Mouse (Mus musculus): Measurements from ENCODE around the gene Spata22. TPM values are rescaled to one million over a fixed set of nuclear protein-coding genes. Genes with fewer than 3 reads are reported as not detected.

The Spata22 gene
- not detected for polyA plus RNA-seq (2015; fragmentation: Illumina TruSeq; extraction: RNeasy Lipid Tissue Mini Kit (QIAGEN cat#74804); ENCODE audit: low read depth, low replicate concordance)

GRCm38 (mm10) chr11:73329442-73329841 is at the start of gene Spata22, which contains the start of the genes Aspa and Gm49340:
Spata22 (plus strand) TSS chr11:73329741.
Aspa (minus strand) TSS chr11:73329596.
Gm49340 (plus strand) TSS chr11:73329741.

GRCm38 (mm10) chr11:73350483-73350882 is 20.9 kb downstream of the Spata22 start, which contains the start of gene Olfr20:
Olfr20 (plus strand) TSS chr11:73350783.

GRCm38 (mm10) chr11:73370946-73371345 is 41.4 kb downstream of the Spata22 start, which contains the start of gene Olfr376:
Olfr376 (plus strand) TSS chr11:73371246.

Other genes starting within 250 kb of the Spata22 start
- 0.22 TPM for gene Itgae, start 239.2 kb upstream of the Spata22 start, polyA plus RNA-seq (2015; fragmentation: Illumina TruSeq; extraction: RNeasy Lipid Tissue Mini Kit (QIAGEN cat#74804); ENCODE audit: low read depth, low replicate concordance)
- 0.15 TPM for gene Haspin, start 191.4 kb upstream of the Spata22 start, polyA plus RNA-seq (2015; fragmentation: Illumina TruSeq; extraction: RNeasy Lipid Tissue Mini Kit (QIAGEN cat#74804); ENCODE audit: low read depth, low replicate concordance)
- gene P2rx5, start 169.3 kb upstream of the Spata22 start, polyA plus RNA-seq (2015; fragmentation: Illumina TruSeq; extraction: RNeasy Lipid Tissue Mini Kit (QIAGEN cat#74804); ENCODE audit: low read depth, low replicate concordance): 1.4 TPM
- 66.8 TPM for gene Emc6, start 152.7 kb upstream of the Spata22 start, polyA plus RNA-seq (2015; fragmentation: Illumina TruSeq; extraction: RNeasy Lipid Tissue Mini Kit (QIAGEN cat#74804); ENCODE audit: low read depth, low replicate concordance)
- 17.3 TPM for gene Tax1bp3, start 152.7 kb upstream of the Spata22 start, polyA plus RNA-seq (2015; fragmentation: Illumina TruSeq; extraction: RNeasy Lipid Tissue Mini Kit (QIAGEN cat#74804); ENCODE audit: low read depth, low replicate concordance)
- 14.1 TPM for gene Ctns, start 130.7 kb upstream of the Spata22 start, polyA plus RNA-seq (2015; fragmentation: Illumina TruSeq; extraction: RNeasy Lipid Tissue Mini Kit (QIAGEN cat#74804); ENCODE audit: low read depth, low replicate concordance)
- gene Shpk, start 130.3 kb upstream of the Spata22 start, polyA plus RNA-seq (2015; fragmentation: Illumina TruSeq; extraction: RNeasy Lipid Tissue Mini Kit (QIAGEN cat#74804); ENCODE audit: low read depth, low replicate concordance): 3.3 TPM
- 0.21 TPM for gene Trpv1, start 95.4 kb upstream of the Spata22 start, polyA plus RNA-seq (2015; fragmentation: Illumina TruSeq; extraction: RNeasy Lipid Tissue Mini Kit (QIAGEN cat#74804); ENCODE audit: low read depth, low replicate concordance)
- 0.49 TPM for gene Trpv3, start 62.4 kb upstream of the Spata22 start, polyA plus RNA-seq (2015; fragmentation: Illumina TruSeq; extraction: RNeasy Lipid Tissue Mini Kit (QIAGEN cat#74804); ENCODE audit: low read depth, low replicate concordance)
- gene Aspa, start 145 bp upstream of the Spata22 start, polyA plus RNA-seq (2015; fragmentation: Illumina TruSeq; extraction: RNeasy Lipid Tissue Mini Kit (QIAGEN cat#74804); ENCODE audit: low read depth, low replicate concordance): 53.5 TPM
- not detected for gene Gm49340, start within 50 bp of the Spata22 start, polyA plus RNA-seq (2015; fragmentation: Illumina TruSeq; extraction: RNeasy Lipid Tissue Mini Kit (QIAGEN cat#74804); ENCODE audit: low read depth, low replicate concordance)
- gene Olfr20, start 21.0 kb downstream of the Spata22 start, polyA plus RNA-seq (2015; fragmentation: Illumina TruSeq; extraction: RNeasy Lipid Tissue Mini Kit (QIAGEN cat#74804); ENCODE audit: low read depth, low replicate concordance): not detected
- gene Olfr376, start 41.5 kb downstream of the Spata22 start, polyA plus RNA-seq (2015; fragmentation: Illumina TruSeq; extraction: RNeasy Lipid Tissue Mini Kit (QIAGEN cat#74804); ENCODE audit: low read depth, low replicate concordance): not detected
- gene Olfr1, start 69.9 kb downstream of the Spata22 start, polyA plus RNA-seq (2015; fragmentation: Illumina TruSeq; extraction: RNeasy Lipid Tissue Mini Kit (QIAGEN cat#74804); ENCODE audit: low read depth, low replicate concordance): not detected
- gene Olfr378, start 98.7 kb downstream of the Spata22 start, polyA plus RNA-seq (2015; fragmentation: Illumina TruSeq; extraction: RNeasy Lipid Tissue Mini Kit (QIAGEN cat#74804); ENCODE audit: low read depth, low replicate concordance): not detected
- gene Olfr380, start 127.8 kb downstream of the Spata22 start, polyA plus RNA-seq (2015; fragmentation: Illumina TruSeq; extraction: RNeasy Lipid Tissue Mini Kit (QIAGEN cat#74804); ENCODE audit: low read depth, low replicate concordance): not detected
- gene Olfr381, start 161.9 kb downstream of the Spata22 start, polyA plus RNA-seq (2015; fragmentation: Illumina TruSeq; extraction: RNeasy Lipid Tissue Mini Kit (QIAGEN cat#74804); ENCODE audit: low read depth, low replicate concordance): not detected
- not detected for gene Olfr382, start 187.5 kb downstream of the Spata22 start, polyA plus RNA-seq (2015; fragmentation: Illumina TruSeq; extraction: RNeasy Lipid Tissue Mini Kit (QIAGEN cat#74804); ENCODE audit: low read depth, low replicate concordance)